Mouse (Mus musculus): ENCODE results near the gene Zfp518a. TPM values are rescaled to one million over a fixed set of nuclear protein-coding genes. Genes with fewer than 3 reads are reported as not detected.

Gene Zfp518a
- total and polyA plus RNA-seq, 2 experiments, result 0.22 to 7.0 TPM

DNA sequence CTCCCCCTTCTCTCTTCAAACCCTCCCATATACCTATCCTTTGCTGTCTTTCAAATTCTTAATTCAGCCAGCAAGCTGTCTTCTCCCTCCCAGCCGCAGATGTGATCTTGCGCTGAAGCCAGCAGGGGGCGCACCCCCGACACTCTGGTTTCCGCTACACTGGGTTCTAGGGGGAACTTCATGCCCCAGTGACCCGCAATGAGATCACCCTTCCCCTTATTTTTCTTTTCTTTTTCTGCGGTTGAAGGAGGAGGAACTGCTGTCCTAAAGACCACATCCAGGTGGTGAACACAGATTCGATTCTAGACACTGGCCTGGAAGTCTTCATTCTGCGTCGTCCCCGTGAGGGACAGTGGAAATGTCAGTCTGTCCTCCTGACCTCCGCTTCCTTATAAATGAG is 68.5 kb downstream of the Zfp518a start:
- Histone ChIP-seq H3K4me3 (ENCODE audit: insufficient read depth, low read depth, low read length) (no peak overlapping the region), H3K27me3 (ENCODE audit: control insufficient read depth, insufficient read depth, low read length) (no peaks in the 10 kb centered on the region; the same call in 1 of the 2 replicates), H3K79me2 (ENCODE audit: control insufficient read depth, insufficient read depth, low read length) (no peaks in the 10 kb centered on the region), H3K36me3 (ENCODE audit: control insufficient read depth, insufficient read depth, low read length) (no peaks in the 10 kb centered on the region), H3K9ac (ENCODE audit: low read depth, low read length) (no peak overlapping the region), H3K4me1 (ENCODE audit: control insufficient read depth, insufficient read depth, low read length) (no peaks in the 10 kb centered on the region), H3K27ac (replicated peaks; ENCODE audit: insufficient read depth, low read depth, low read length) (no peak overlapping the region)
- peak; percentile 6 for DNase-seq (ENCODE audit: extremely low read depth, low read depth, low spot score)
- 48% methylated on average over 12 of the region's 12 CpGs for WGBS
- TF ChIP-seq CTCF (IDR thresholded peaks at IDR 0.05; ENCODE audit: low read depth, low read length) (peak; percentile 86), POLR2A (IDR thresholded peaks at IDR 0.05; ENCODE audit: extremely low read depth, insufficient read depth, low read length) (no peak)

DNA sequence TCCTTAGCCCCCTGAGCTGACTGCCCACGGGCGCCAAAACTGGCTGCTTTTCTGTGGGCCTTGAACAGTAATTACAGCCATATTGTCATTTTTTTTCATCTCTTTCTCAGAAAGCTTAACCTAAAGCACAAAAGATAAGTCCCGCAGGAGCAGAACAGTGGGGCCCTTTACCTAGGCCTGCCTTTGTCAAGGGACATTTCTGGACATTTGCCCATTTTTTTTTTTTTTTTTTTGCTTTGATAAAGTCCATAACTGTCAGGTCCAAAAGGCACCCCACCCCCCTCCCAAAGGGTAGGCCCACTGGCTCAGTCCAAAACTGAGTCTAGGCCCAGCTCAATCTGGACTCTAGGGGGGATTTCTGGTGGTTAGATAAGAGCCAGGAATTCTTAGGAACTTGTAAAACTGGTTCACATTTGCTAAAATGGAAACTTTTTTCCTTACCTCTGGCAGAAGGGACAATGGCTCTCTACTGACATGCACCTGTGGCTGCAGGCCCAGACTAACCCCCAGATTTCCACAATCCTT is 69.9 kb downstream of the Zfp518a start:
- Histone ChIP-seq H3K27me3 (ENCODE audit: control insufficient read depth, insufficient read depth, low read length) (no peaks in the 10 kb centered on the region; the same call in 1 of the 2 replicates), H3K27ac (replicated peaks; ENCODE audit: insufficient read depth, low read depth, low read length) (no peak overlapping the region), H3K4me3 (ENCODE audit: insufficient read depth, low read depth, low read length) (no peak overlapping the region), H3K79me2 (ENCODE audit: control insufficient read depth, insufficient read depth, low read length) (no peaks in the 10 kb centered on the region), H3K9ac (ENCODE audit: low read depth, low read length) (no peak overlapping the region), H3K4me1 (ENCODE audit: control insufficient read depth, insufficient read depth, low read length) (no peaks in the 10 kb centered on the region), H3K36me3 (ENCODE audit: control insufficient read depth, insufficient read depth, low read length) (no peaks in the 10 kb centered on the region)
- no peak for DNase-seq (ENCODE audit: extremely low read depth, low read depth, low spot score)
- 84% methylated on average over 3 of the region's 3 CpGs for WGBS
- TF ChIP-seq CTCF (IDR thresholded peaks at IDR 0.05; ENCODE audit: low read depth, low read length) (no peak), POLR2A (IDR thresholded peaks at IDR 0.05; ENCODE audit: extremely low read depth, insufficient read depth, low read length) (no peak)

DNA sequence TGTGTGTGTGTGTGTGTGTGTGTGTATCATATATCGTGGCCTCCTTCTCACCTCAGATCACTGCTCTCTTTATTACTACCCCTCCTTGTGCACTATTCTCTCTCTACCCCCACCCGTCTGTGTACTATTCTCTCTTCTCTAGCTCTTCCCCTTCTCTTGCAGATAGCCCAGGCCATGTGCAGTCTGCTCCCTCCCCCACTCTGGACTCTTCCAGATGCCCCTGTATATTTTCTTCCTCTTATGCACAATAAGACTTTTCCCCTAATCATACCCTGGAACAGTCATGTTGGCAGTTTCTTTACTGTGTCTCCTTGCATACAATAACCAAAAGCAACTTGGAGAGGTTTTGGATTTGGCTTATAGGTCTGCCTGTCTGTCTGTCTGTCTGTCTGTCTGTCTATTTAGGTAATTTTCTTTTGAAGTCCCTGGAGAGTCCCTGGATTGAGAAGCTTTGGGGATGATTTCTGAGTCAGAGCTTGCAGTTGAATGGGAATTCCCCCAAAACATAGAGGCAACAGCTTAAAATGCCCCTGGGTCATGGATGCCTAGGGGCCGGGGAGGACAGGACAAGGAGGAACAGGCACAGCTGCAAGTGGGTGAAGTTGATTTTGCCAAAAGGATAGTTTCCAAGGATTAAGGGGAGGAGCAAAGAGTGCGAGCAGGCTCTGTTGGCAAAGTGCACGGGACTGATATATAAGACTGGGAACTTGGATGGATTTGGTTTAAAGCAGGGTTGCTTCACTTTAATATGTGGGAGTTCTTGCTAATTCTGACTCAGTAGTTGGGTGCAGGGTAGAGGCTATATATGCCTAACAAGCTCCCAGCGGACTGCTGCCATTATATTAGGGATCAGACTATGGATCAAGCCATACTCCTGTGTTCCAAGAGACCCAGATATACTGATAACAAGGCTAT is 70.7 kb downstream of the Zfp518a start:
- Histone ChIP-seq H3K4me1 (ENCODE audit: control insufficient read depth, insufficient read depth, low read length) (no peaks in the 10 kb centered on the region), H3K27ac (replicated peaks; ENCODE audit: insufficient read depth, low read depth, low read length) (no peak overlapping the region), H3K27me3 (ENCODE audit: control insufficient read depth, insufficient read depth, low read length) (no peaks in the 10 kb centered on the region; the same call in 1 of the 2 replicates), H3K36me3 (ENCODE audit: control insufficient read depth, insufficient read depth, low read length) (no peaks in the 10 kb centered on the region), H3K79me2 (ENCODE audit: control insufficient read depth, insufficient read depth, low read length) (no peaks in the 10 kb centered on the region), H3K9ac (ENCODE audit: low read depth, low read length) (no peak overlapping the region), H3K4me3 (ENCODE audit: insufficient read depth, low read depth, low read length) (no peak overlapping the region)
- WGBS, result 75% methylated on average over 6 of the region's 6 CpGs
- DNase-seq (ENCODE audit: extremely low read depth, low read depth, low spot score), result no peak
- TF ChIP-seq CTCF (IDR thresholded peaks at IDR 0.05; ENCODE audit: low read depth, low read length) (no peak), POLR2A (IDR thresholded peaks at IDR 0.05; ENCODE audit: extremely low read depth, insufficient read depth, low read length) (no peak)

Other genes starting within 250 kb of the Zfp518a start
- gene Cc2d2b, start 146.0 kb upstream of the Zfp518a start, total RNA-seq (2014; rRNA removed), result 0.09 TPM in 1 of 2 replicates, not detected in the other
- not detected in 2 replicates for gene Cc2d2b, start 146.0 kb upstream of the Zfp518a start, polyA plus RNA-seq (2012; rRNA removed)
- gene Ccnj, start 63.4 kb upstream of the Zfp518a start, total RNA-seq (2014; rRNA removed), result 1.0 and 1.1 TPM in 2 replicates
- 2.4 and 3.1 TPM in 2 replicates for gene Ccnj, start 63.4 kb upstream of the Zfp518a start, polyA plus RNA-seq (2012; rRNA removed)
- 0.74 and 0.87 TPM in 2 replicates for gene Blnk, start 99.8 kb downstream of the Zfp518a start, total RNA-seq (2014; rRNA removed)
- gene Blnk, start 99.8 kb downstream of the Zfp518a start, polyA plus RNA-seq (2012; rRNA removed), result 0.32 and 1.1 TPM in 2 replicates
- 0.87 and 1.4 TPM in 2 replicates for gene Dntt, start 134.6 kb downstream of the Zfp518a start, total RNA-seq (2014; rRNA removed)
- gene Dntt, start 134.6 kb downstream of the Zfp518a start, polyA plus RNA-seq (2012; rRNA removed), result 0.39 and 1.0 TPM in 2 replicates
- gene Opalin, start 182.4 kb downstream of the Zfp518a start, total RNA-seq (2014; rRNA removed), result not detected in 2 replicates
- gene Opalin, start 182.4 kb downstream of the Zfp518a start, polyA plus RNA-seq (2012; rRNA removed), result not detected in 2 replicates